ENCODE assay signal across 7 mouse cellular contexts in the genomic region with DNA sequence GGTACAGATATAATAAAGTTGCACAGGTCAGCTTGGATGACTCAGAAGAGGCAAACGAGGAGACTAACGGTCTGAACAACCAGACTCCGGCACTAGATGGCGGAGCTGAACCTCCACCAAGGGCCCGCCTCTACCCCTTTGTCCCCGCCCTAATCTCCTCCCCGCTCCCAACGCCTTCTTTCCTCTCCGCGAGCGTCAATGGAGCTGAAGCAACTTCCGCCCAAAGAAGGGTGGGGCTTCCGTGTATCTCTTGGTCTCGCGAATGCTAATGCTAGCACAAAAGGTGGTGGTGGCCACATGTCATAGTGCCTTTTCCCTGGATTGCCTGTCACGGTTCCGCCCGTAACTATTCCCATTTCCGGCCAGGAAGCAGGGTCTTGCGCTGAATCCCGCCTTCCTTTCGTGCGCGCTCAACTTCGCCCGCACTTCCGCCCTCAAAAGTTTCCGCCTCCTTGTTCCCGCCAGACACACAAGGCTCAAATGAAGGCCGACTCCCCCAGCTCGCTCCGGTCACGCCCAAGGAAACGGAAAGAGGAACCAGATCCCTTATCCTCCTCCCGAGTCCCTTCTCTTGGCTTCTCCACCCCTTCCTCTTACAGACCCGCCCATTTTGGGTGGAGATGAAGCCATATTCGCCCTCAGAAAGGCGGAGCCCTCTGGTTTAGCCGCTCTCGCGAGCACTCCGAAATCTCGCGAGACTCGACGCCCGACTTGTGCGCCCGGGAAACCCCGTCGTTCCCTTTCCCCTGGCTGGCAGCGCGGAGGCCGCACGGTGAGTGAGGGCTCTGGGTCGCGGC. TPM values are rescaled to one million over a fixed set of nuclear protein-coding genes. Genes with fewer than 3 reads are reported as not detected.
DNase-seq lines count a peak whose midpoint lies in the region; ATAC-seq lines count a peak whose summit lies in the region.

Gene Rps19, plus strand, starts transcription at position 476 of the 797 bp plus-strand sequence.

- H3K4me3 ChIP-seq in embryonic facial prominence, embryonic 11.5 days (ENCODE audit: low read depth, low read length): peak within 1 kb of the TSS; percentile 100
- peak within 1 kb of the TSS; percentile 99 for H3K4me3 ChIP-seq in limb, embryonic 10.5 days
- peak within 1 kb of the TSS; percentile 97 for H3K4me3 ChIP-seq in midbrain, embryonic 13.5 days (replicated peaks)

- H3K27ac ChIP-seq in embryonic facial prominence, embryonic 11.5 days (replicated peaks; ENCODE audit: low read depth, low read length): peak within 1 kb of the TSS; percentile 86
- peak within 1 kb of the TSS; percentile 99 for H3K27ac ChIP-seq in limb, embryonic 10.5 days
- peak within 1 kb of the TSS; percentile 82 for H3K27ac ChIP-seq in midbrain, embryonic 13.5 days

- H3K36me3 ChIP-seq in embryonic facial prominence, embryonic 11.5 days (replicated peaks; ENCODE audit: control insufficient read depth, insufficient read depth, low read depth, low read length): peaks cover 19% of the 10 kb centered on the region
- peaks cover 39% of the 10 kb centered on the region for H3K36me3 ChIP-seq in limb, embryonic 10.5 days
- peaks cover 35% of the 10 kb centered on the region for H3K36me3 ChIP-seq in midbrain, embryonic 13.5 days

- peaks cover 7% of the 10 kb centered on the region; the same call in 1 of the 2 replicates for H3K4me1 ChIP-seq in embryonic facial prominence, embryonic 11.5 days (ENCODE audit: control insufficient read depth, insufficient read depth, low read length)
- peaks cover 31% of the 10 kb centered on the region for H3K4me1 ChIP-seq in limb, embryonic 10.5 days
- H3K4me1 ChIP-seq in midbrain, embryonic 13.5 days (replicated peaks): peaks cover 33% of the 10 kb centered on the region

- ATAC-seq in embryonic facial prominence, embryonic 11.5 days (replicated peaks; ENCODE audit: insufficient number of reproducible peaks, low FRiP score, low TSS enrichment, low read depth): peak; percentile 93
- peak; percentile 87 for ATAC-seq in granulocyte monocyte progenitor cell, adult 5-6 weeks (replicated peaks; ENCODE audit: poor library complexity, severe bottlenecking)
- peak; percentile 94 for ATAC-seq in midbrain, embryonic 13.5 days

- peak within 1 kb of the TSS; percentile 100 for H3K9ac ChIP-seq in embryonic facial prominence, embryonic 11.5 days (replicated peaks; ENCODE audit: low read length)
- peak within 1 kb of the TSS; percentile 100 for H3K9ac ChIP-seq in midbrain, embryonic 13.5 days (replicated peaks)

- under 1% methylated on average over 51 of the region's 57 CpGs for WGBS in embryonic facial prominence, embryonic 11.5 days
- WGBS in limb, embryonic 10.5 days: under 1% methylated on average over 57 of the region's 57 CpGs
- WGBS in midbrain, embryonic 13.5 days: under 1% methylated on average over 55 of the region's 57 CpGs

- peak within 1 kb of the TSS; percentile 76 for H3K4me2 ChIP-seq in embryonic facial prominence, embryonic 11.5 days (ENCODE audit: low read depth, low read length)
- H3K4me2 ChIP-seq in midbrain, embryonic 13.5 days (replicated peaks): peak within 1 kb of the TSS; percentile 92

- DNase-seq in adrenal gland, postnatal 14 days: peak; percentile 99
- peak; percentile 100 for DNase-seq in embryonic facial prominence, embryonic 11.5 days (ENCODE audit: low spot score)
- peak; percentile 100 for DNase-seq in kidney, adult 11 months
- peak; percentile 97 for DNase-seq in limb, embryonic 10.5 days (ENCODE audit: low spot score)
- peak; percentile 97 for DNase-seq in spleen, adult 12 weeks (ENCODE audit: low spot score)

- H3K27me3 ChIP-seq in embryonic facial prominence, embryonic 11.5 days (ENCODE audit: control insufficient read depth, insufficient read depth, low read length): no peaks in the 10 kb centered on the region
- no peaks in the 10 kb centered on the region for H3K27me3 ChIP-seq in limb, embryonic 10.5 days (ENCODE audit: low read depth, poor library complexity, severe bottlenecking)
- no peaks in the 10 kb centered on the region for H3K27me3 ChIP-seq in midbrain, embryonic 13.5 days

- no peaks in the 10 kb centered on the region for H3K9me3 ChIP-seq in embryonic facial prominence, embryonic 11.5 days (replicated peaks; ENCODE audit: control insufficient read depth, low read length)
- H3K9me3 ChIP-seq in limb, embryonic 10.5 days (replicated peaks): no peaks in the 10 kb centered on the region
- H3K9me3 ChIP-seq in midbrain, embryonic 13.5 days: no peaks in the 10 kb centered on the region

RNA-seq across cellular contexts. Expression of gene Rps19, which starts in this region (rescaled TPM):
- total RNA-seq in adrenal gland, postnatal 14 days (2021): 750 and 933 TPM in 2 replicates
- 2,121 and 2,269 TPM in 2 replicates for polyA plus RNA-seq in embryonic facial prominence, embryonic 11.5 days (2014; fragmentation: Nextera tagmentation; extraction: Ambion mirVana)
- 4,360 and 4,453 TPM in 2 replicates for total RNA-seq in granulocyte monocyte progenitor cell, adult 5-6 weeks (2014; fragmentation: Nextera tagmentation)
- 1,417 and 1,663 TPM in 2 replicates for total RNA-seq in granulocyte monocyte progenitor cell, adult 5-6 weeks (2017)
- 2,143 and 2,281 TPM in 2 replicates for polyA plus RNA-seq in limb, embryonic 10.5 days (2016; fragmentation: Nextera tagmentation; extraction: Ambion mirVana)
- polyA plus RNA-seq in midbrain, embryonic 13.5 days (2015; fragmentation: Nextera tagmentation; extraction: Ambion mirVana): 1,308 and 1,443 TPM in 2 replicates

Comparison
In these comparisons a context has a peak if more than half of its experiments do, and no peak if none do; other contexts are left out.
1. Peak in every context shown above with its lines: DNase-seq, ATAC-seq, H3K4me3 ChIP-seq and H3K27ac ChIP-seq.